Mouse (Mus musculus) CH12.LX (cell line): ENCODE data around the gene Crocc. TPM values are rescaled to one million over a fixed set of nuclear protein-coding genes. Genes with fewer than 3 reads are reported as not detected.

Source experiments
- DNase-seq: peaks from one replicate; pipeline ENCODE4 v3.0.0-alpha.2; 2013; ENCODE audit errors: extremely low read depth
- H3K27ac ChIP-seq: 2 replicates; pipeline ENCODE4 v1.5.1; 2012; ENCODE audit warnings: low read depth, mild to moderate bottlenecking, control low read depth, moderate library complexity; ENCODE audit not compliant: insufficient read depth
- H3K27me3 ChIP-seq: replicated peaks from 2 replicates; pipeline ENCODE3; 2012; ENCODE audit warnings: inconsistent platforms
- H3K36me3 ChIP-seq, 2 experiments: replicated peaks in 1 of 2; 2 replicates each; pipeline versions ENCODE3 to v1.6.1; 2012; ENCODE audit warnings: inconsistent platforms in 1 of 2, low read length in 1 of 2, mild to moderate bottlenecking in 1 of 2, mixed read lengths in 1 of 2, moderate library complexity in 1 of 2; ENCODE audit not compliant: control insufficient read depth in 1 of 2, insufficient read depth in 1 of 2
- H3K4me1 ChIP-seq, 2 experiments: 2 replicates each; pipeline ENCODE4 v1.6.1; 2012; ENCODE audit warnings: inconsistent platforms in 1 of 2, moderate library complexity in 1 of 2; ENCODE audit not compliant: insufficient read depth in 2 of 2, control insufficient read depth in 1 of 2
- H3K4me2 ChIP-seq: 2 replicates; pipeline ENCODE4 v1.6.1; 2012; ENCODE audit warnings: low read depth, mild to moderate bottlenecking, control low read depth; ENCODE audit not compliant: poor library complexity, insufficient read depth, severe bottlenecking
- H3K4me3 ChIP-seq, 3 experiments: fragments of 150-350 bp in 1 of 3; sonication (generic) in 1 of 3; replicated peaks in 1 of 3; 2 replicates each; pipeline versions ENCODE3 to v1.5.1; 2011 to 2012; ENCODE audit warnings: low read depth in 2 of 3, low read length in 2 of 3, mild to moderate bottlenecking in 2 of 3, moderate library complexity in 2 of 3, control low read depth in 1 of 3, improper control_type of control experiment in 1 of 3, inconsistent platforms in 1 of 3, mixed read lengths in 1 of 3; ENCODE audit not compliant: poor library complexity in 1 of 3
- H3K79me2 ChIP-seq: replicated peaks from 2 replicates; pipeline ENCODE4 v1.6.1; 2012; ENCODE audit warnings: mild to moderate bottlenecking, moderate library complexity; ENCODE audit not compliant: control insufficient read depth, poor library complexity, insufficient read depth, severe bottlenecking; ENCODE audit errors: extremely low read depth
- H3K9ac ChIP-seq: 2 replicates; pipeline ENCODE4 v1.6.1; 2012; ENCODE audit warnings: low read depth, mild to moderate bottlenecking, control low read depth, moderate library complexity; ENCODE audit not compliant: insufficient read depth
- H3K9me3 ChIP-seq: replicated peaks from 2 replicates; pipeline ENCODE3; 2012; ENCODE audit warnings: low read length, inconsistent platforms, mixed read lengths
- BHLHE40 ChIP-seq: IDR thresholded peaks from 2 replicates; pipeline ENCODE4 v1.6.1; 2011; ENCODE audit warnings: mild to moderate bottlenecking, low read depth, low read length, improper control_type of control experiment
- CHD1 ChIP-seq: IDR thresholded peaks from 2 replicates; pipeline ENCODE4 v1.6.1; 2012; ENCODE audit warnings: low read depth, low read length, improper control_type of control experiment, inconsistent platforms
- CHD2 ChIP-seq: IDR thresholded peaks from 2 replicates; pipeline ENCODE4 v1.6.1; 2011; ENCODE audit warnings: low read length, improper control_type of control experiment
- CTCF ChIP-seq, 2 experiments: IDR thresholded peaks in 1 of 2; conservative IDR thresholded peaks in 1 of 2; 2 replicates each; pipeline ENCODE4 v1.5.1; 2011 to 2012; ENCODE audit warnings: low read depth in 2 of 2, low read length in 2 of 2, improper control_type of control experiment in 1 of 2, inconsistent platforms in 1 of 2, mild to moderate bottlenecking in 1 of 2, moderate library complexity in 1 of 2
- E2F4 ChIP-seq: IDR thresholded peaks from 2 replicates; pipeline ENCODE4 v1.6.1; 2011; ENCODE audit warnings: low read depth, low read length, improper control_type of control experiment; ENCODE audit not compliant: insufficient replicate concordance
- ELF1 ChIP-seq: IDR thresholded peaks from 2 replicates; pipeline ENCODE4 v1.6.1; 2014; ENCODE audit warnings: low read depth, mild to moderate bottlenecking, inconsistent platforms, low read length, improper control_type of control experiment
- EP300 ChIP-seq: IDR thresholded peaks from 2 replicates; pipeline ENCODE4 v1.6.1; 2011; ENCODE audit warnings: low read length, improper control_type of control experiment
- ETS1 ChIP-seq: conservative IDR thresholded peaks from 2 replicates; pipeline ENCODE4 v1.6.1; 2012; ENCODE audit warnings: low read depth, mild to moderate bottlenecking, inconsistent platforms, low read length, improper control_type of control experiment, moderate library complexity
- GABPA ChIP-seq: IDR thresholded peaks from 2 replicates; pipeline ENCODE4 v1.6.1; 2012; ENCODE audit warnings: low read depth, low read length, improper control_type of control experiment, inconsistent platforms; ENCODE audit not compliant: insufficient replicate concordance
- HCFC1 ChIP-seq: IDR thresholded peaks from 2 replicates; pipeline ENCODE4 v1.6.1; 2012; ENCODE audit warnings: low read depth, mild to moderate bottlenecking, inconsistent platforms, low read length, improper control_type of control experiment
- IRF4 ChIP-seq: IDR thresholded peaks from 2 replicates; pipeline ENCODE4 v1.6.1; 2014; ENCODE audit warnings: low read depth, mild to moderate bottlenecking, inconsistent platforms, low read length, improper control_type of control experiment
- JUN ChIP-seq: IDR thresholded peaks from 2 replicates; pipeline ENCODE4 v1.6.1; 2011; ENCODE audit warnings: low read depth, mild to moderate bottlenecking, low read length, improper control_type of control experiment, moderate library complexity; ENCODE audit not compliant: insufficient read depth
- JUND ChIP-seq: conservative IDR thresholded peaks from 2 replicates; pipeline ENCODE4 v1.6.1; 2011; ENCODE audit warnings: low read depth, low read length, improper control_type of control experiment
- KAT2A ChIP-seq: IDR thresholded peaks from 2 replicates; pipeline ENCODE4 v1.6.1; 2012; ENCODE audit warnings: low read length, improper control_type of control experiment, inconsistent platforms; ENCODE audit not compliant: insufficient replicate concordance
- MAFK ChIP-seq: IDR thresholded peaks from 2 replicates; pipeline ENCODE4 v1.6.1; 2011; ENCODE audit warnings: low read length, improper control_type of control experiment; ENCODE audit not compliant: insufficient replicate concordance
- MAX ChIP-seq: IDR thresholded peaks from 2 replicates; pipeline ENCODE4 v1.6.1; 2011; ENCODE audit warnings: low read length, improper control_type of control experiment
- MAZ ChIP-seq: IDR thresholded peaks from 2 replicates; pipeline ENCODE4 v1.6.1; 2012; ENCODE audit warnings: low read depth, mild to moderate bottlenecking, inconsistent platforms, low read length, improper control_type of control experiment, moderate library complexity
- MEF2A ChIP-seq: IDR thresholded peaks from 2 replicates; pipeline ENCODE4 v1.6.1; 2014; ENCODE audit warnings: low read depth, mild to moderate bottlenecking, inconsistent platforms, low read length, improper control_type of control experiment, borderline replicate concordance
- MXI1 ChIP-seq: IDR thresholded peaks from 2 replicates; pipeline ENCODE4 v1.6.1; 2011; ENCODE audit warnings: mild to moderate bottlenecking, low read depth, low read length, improper control_type of control experiment
- MYC ChIP-seq: IDR thresholded peaks from 2 replicates; pipeline ENCODE4 v1.6.1; 2011; ENCODE audit warnings: low read depth, mild to moderate bottlenecking, improper control_type of control experiment, low read length
- NELFE ChIP-seq: IDR thresholded peaks from 2 replicates; pipeline ENCODE4 v1.6.1; 2011; ENCODE audit warnings: low read depth, low read length, improper control_type of control experiment
- NRF1 ChIP-seq: IDR thresholded peaks from 2 replicates; pipeline ENCODE4 v1.6.1; 2014; ENCODE audit warnings: low read depth, mild to moderate bottlenecking, inconsistent platforms, low read length, improper control_type of control experiment, moderate library complexity
- PAX5 ChIP-seq: IDR thresholded peaks from 2 replicates; pipeline ENCODE4 v1.6.1; 2012; ENCODE audit warnings: low read length, inconsistent platforms, mixed read lengths
- POLR2A ChIP-seq: IDR thresholded peaks from 2 replicates; pipeline ENCODE4 v1.6.1; 2011; ENCODE audit warnings: low read depth, mild to moderate bottlenecking, improper control_type of control experiment, low read length
- POLR2AphosphoS2 ChIP-seq: IDR thresholded peaks from 2 replicates; pipeline ENCODE4 v1.6.1; 2011; ENCODE audit warnings: low read depth, low read length, improper control_type of control experiment
- RAD21 ChIP-seq: IDR thresholded peaks from 2 replicates; pipeline ENCODE4 v1.6.1; 2011; ENCODE audit warnings: low read depth, mild to moderate bottlenecking, low read length, improper control_type of control experiment, moderate library complexity
- RCOR1 ChIP-seq: conservative IDR thresholded peaks from 2 replicates; pipeline ENCODE4 v1.6.1; 2012; ENCODE audit warnings: low read depth, mild to moderate bottlenecking, inconsistent platforms, low read length, improper control_type of control experiment
- SIN3A ChIP-seq: IDR thresholded peaks from 2 replicates; pipeline ENCODE4 v1.6.1; 2012; ENCODE audit warnings: low read length, improper control_type of control experiment, inconsistent platforms
- SMC3 ChIP-seq: IDR thresholded peaks from 2 replicates; pipeline ENCODE4 v1.6.1; 2011; ENCODE audit warnings: low read depth, low read length, improper control_type of control experiment
- TBP ChIP-seq: conservative IDR thresholded peaks from 2 replicates; pipeline ENCODE4 v1.6.1; 2011; ENCODE audit warnings: low read depth, low read length, improper control_type of control experiment
- TCF12 ChIP-seq: IDR thresholded peaks from 2 replicates; pipeline ENCODE4 v1.6.1; 2014; ENCODE audit warnings: low read depth, mild to moderate bottlenecking, inconsistent platforms, low read length, improper control_type of control experiment
- UBTF ChIP-seq: IDR thresholded peaks from 2 replicates; pipeline ENCODE4 v1.6.1; 2012; ENCODE audit warnings: low read depth, mild to moderate bottlenecking, inconsistent platforms, low read length, improper control_type of control experiment, moderate library complexity
- USF1 ChIP-seq: IDR thresholded peaks from 2 replicates; pipeline ENCODE4 v1.6.1; 2014; ENCODE audit warnings: low read depth, mild to moderate bottlenecking, inconsistent platforms, low read length, improper control_type of control experiment
- USF2 ChIP-seq: conservative IDR thresholded peaks from 2 replicates; pipeline ENCODE4 v1.6.1; 2011; ENCODE audit warnings: low read depth, low read length, improper control_type of control experiment
- ZC3H11A ChIP-seq: IDR thresholded peaks from 2 replicates; pipeline ENCODE4 v1.6.1; 2012; ENCODE audit warnings: low read depth, mild to moderate bottlenecking, inconsistent platforms, low read length, improper control_type of control experiment
- ZKSCAN1 ChIP-seq: IDR thresholded peaks from 2 replicates; pipeline ENCODE4 v1.6.1; 2012; ENCODE audit warnings: low read depth, inconsistent platforms, low read length, improper control_type of control experiment, borderline replicate concordance
- ZMIZ1 ChIP-seq: IDR thresholded peaks from 2 replicates; pipeline ENCODE4 v1.6.1; 2012; ENCODE audit warnings: low read depth, mild to moderate bottlenecking, inconsistent platforms, low read length, improper control_type of control experiment
- ZNF384 ChIP-seq: IDR thresholded peaks from 2 replicates; pipeline ENCODE4 v1.6.1; 2012; ENCODE audit warnings: low read depth, low read length, improper control_type of control experiment, inconsistent platforms
- dilution Hi-C: fragments of 300-500 bp; cut with MboI; formaldehyde crosslinking; loops from 2 replicates; pipeline ENCODE4 v1.14.3; 2020; ENCODE audit warnings: low sequenced_read_pairs; ENCODE audit not compliant: extremely low pct_unique_long_range_greater_than_20kb, extremely low pct_ligation_motif_present
- in situ Hi-C: fragments of 300-500 bp; cut with MboI; formaldehyde crosslinking; loops from 3 replicates; pipeline ENCODE4 v1.14.3; 2019; ENCODE audit warnings: low sequenced_read_pairs, low pct_ligation_motif_present, low pct_unique_long_range_greater_than_20kb, mixed read lengths
- polyA plus RNA-seq: library from polyadenylated mRNA; unstranded; fragments of >175 nt; gene quantifications from 2 replicates; pipeline ENCODE4 v1.2.1, GENCODE M21; 2012; ENCODE audit warnings: low read depth; ENCODE audit not compliant: insufficient read length
- total RNA-seq, 2 experiments: library from RNA; depleted of rRNA; stranded (reverse); fragments of 300-350 nt in 1 of 2; fragments of >200 nt in 1 of 2; gene quantifications; 2 replicates each; pipeline ENCODE4 v1.2.3; 2012 to 2014

Crocc gene
- total and polyA plus RNA-seq, 3 experiments, result 3.5 to 8.3 (median 4.8) TPM

GRCm38 (mm10) chr4:141065123-141065522 is 4.8 kb upstream of the Crocc start:
- peak; percentile 89 for DNase-seq
- H3K27ac ChIP-seq, result no peak overlapping the region

GRCm38 (mm10) chr4:141064104-141064659 is 3.8 kb upstream of the Crocc start:
- H3K27ac ChIP-seq, result no peak overlapping the region
- no peak for DNase-seq
- dilution Hi-C loops, result no loop called here
- in situ Hi-C loops, result no loop called here
- no peaks in the 10 kb centered on the region for H3K79me2 ChIP-seq
- H3K27me3 ChIP-seq, result no peaks in the 10 kb centered on the region
- TF ChIP-seq TBP (no peak), RAD21 (no peak), TCF12 (no peak), BHLHE40 (no peak), IRF4 (no peak), GABPA (no peak), UBTF (no peak), EP300 (no peak), USF2 (no peak), POLR2A (no peak), MYC (no peak), SMC3 (no peak), MAZ (no peak), ZKSCAN1 (no peak), CHD2 (no peak), ZNF384 (no peak), MAX (no peak)
- no peak overlapping the region for H3K4me2 ChIP-seq
- peaks cover 37 to 46% of the 10 kb centered on the region in 2 experiments for H3K36me3 ChIP-seq
- H3K4me3 ChIP-seq, result no peak overlapping the region
- no peaks in the 10 kb centered on the region for H3K9me3 ChIP-seq
- peaks cover 0 to 14% of the 10 kb centered on the region in 2 experiments; a peak in 2 of 4 replicates for H3K4me1 ChIP-seq
- no peak overlapping the region for H3K9ac ChIP-seq

More at GRCm38 (mm10) chr4:141065123-141065522, 4.8 kb upstream of the Crocc start:
- dilution Hi-C loops (no loop called here), in situ Hi-C loops (no loop called here)
- H3K27me3 ChIP-seq, result no peaks in the 10 kb centered on the region
- peaks cover 0 to 10% of the 10 kb centered on the region in 2 experiments; a peak in 1 of 4 replicates for H3K4me1 ChIP-seq
- H3K36me3 ChIP-seq, result peaks cover 47 to 55% of the 10 kb centered on the region in 2 experiments
- no peaks in the 10 kb centered on the region for H3K9me3 ChIP-seq
- H3K9ac ChIP-seq, result no peak overlapping the region
- H3K4me2 ChIP-seq, result no peak overlapping the region
- TF ChIP-seq USF1 (peak; percentile 35), GABPA (no peak), ZNF384 (no peak), HCFC1 (no peak), TBP (no peak), ZMIZ1 (no peak), MXI1 (peak; percentile 77), ZC3H11A (no peak), USF2 (0 out of 2 replicates have a peak, but pooled peaks have one; percentile 24), KAT2A (no peak), UBTF (no peak), EP300 (no peak), RAD21 (peak; percentile 86), MYC (peak; percentile 97), TCF12 (no peak), MAX (peak; percentile 95), SMC3 (peak; percentile 90), CHD2 (no peak), MEF2A (no peak), ETS1 (no peak), RCOR1 (no peak), JUN (no peak), MAFK (no peak), BHLHE40 (peak; percentile 94), CTCF (conservative IDR thresholded peaks at IDR 0.05 in 1 of 2, IDR thresholded peaks at IDR 0.05 in 1 of 2; ENCODE audit: low read depth in 2 of 2, low read length in 2 of 2) (peak; percentile 82 to 100), PAX5 (no peak), SIN3A (no peak), POLR2AphosphoS2 (no peak), IRF4 (peak; percentile 56; the same call in 1 of the 2 replicates), JUND (no peak), E2F4 (no peak), CHD1 (no peak), ZKSCAN1 (no peak), NRF1 (no peak), MAZ (no peak), NELFE (peak; percentile 74; the same call in 1 of the 2 replicates), ELF1 (no peak), POLR2A (peak; percentile 35; the same call in 1 of the 2 replicates)
- no peaks in the 10 kb centered on the region for H3K79me2 ChIP-seq
- H3K4me3 ChIP-seq, result no peak overlapping the region
